Mouse (Mus musculus) G1E (cell line): ENCODE measurements around the gene Gm17087. TPM values are rescaled to one million over a fixed set of nuclear protein-coding genes. Genes with fewer than 3 reads are reported as not detected.

Experiments used
- ATAC-seq: 2 replicates; pipeline ENCODE4 v1.8.0; 2016; ENCODE audit warnings: mild to moderate bottlenecking; ENCODE audit not compliant: insufficient number of reproducible peaks, poor library complexity, low FRiP score, severe bottlenecking; ENCODE audit errors: extremely low read depth
- DNase-seq: peaks from one replicate; pipeline ENCODE4 v3.0.0; 2012; ENCODE audit warnings: low spot score
- H3K27me3 ChIP-seq: 2 replicates; pipeline ENCODE4 v1.6.1; 2012; ENCODE audit warnings: mild to moderate bottlenecking, low read length, inconsistent platforms; ENCODE audit not compliant: insufficient read depth
- H3K36me3 ChIP-seq: replicated peaks from 2 replicates; pipeline ENCODE3; 2012; ENCODE audit warnings: mild to moderate bottlenecking, inconsistent platforms
- H3K4me1 ChIP-seq: 2 replicates; pipeline ENCODE4 v1.6.1; 2012; ENCODE audit warnings: low read depth, low read length, inconsistent platforms, mixed read lengths; ENCODE audit not compliant: insufficient read depth
- H3K4me3 ChIP-seq: 2 replicates; pipeline ENCODE4 v1.5.1; 2012; ENCODE audit warnings: low read depth, mild to moderate bottlenecking, inconsistent platforms, low read length, moderate library complexity, mixed read lengths
- H3K9me3 ChIP-seq: replicated peaks from 2 replicates; pipeline ENCODE4 v1.6.1; 2012; ENCODE audit warnings: inconsistent platforms
- CTCF ChIP-seq: IDR thresholded peaks from 2 replicates; pipeline ENCODE4 v1.5.1; 2012; ENCODE audit warnings: low read depth, low read length, inconsistent platforms, mixed read lengths
- GATA1 ChIP-seq: IDR thresholded peaks from 2 replicates; pipeline ENCODE4 v1.6.1; 2012; ENCODE audit warnings: borderline replicate concordance, low read length, inconsistent platforms, mixed read lengths
- GATA2 ChIP-seq: IDR thresholded peaks from 2 replicates; pipeline ENCODE4 v1.6.1; 2012; ENCODE audit warnings: low read depth, low read length, inconsistent platforms, borderline replicate concordance
- POLR2AphosphoS5 ChIP-seq: IDR thresholded peaks from 2 replicates; pipeline ENCODE4 v1.6.1; 2012; ENCODE audit warnings: low read depth, low read length, inconsistent platforms; ENCODE audit not compliant: insufficient replicate concordance
- TAL1 ChIP-seq: conservative IDR thresholded peaks from 2 replicates; pipeline ENCODE4 v1.6.1; 2012; ENCODE audit warnings: low read depth, low read length, inconsistent platforms, mixed read lengths
- polyA plus RNA-seq: library from polyadenylated mRNA; stranded (reverse); fragments of >175 nt; gene quantifications from 2 replicates; pipeline ENCODE4 v1.2.3, GENCODE M21; 2012
- total RNA-seq, 2 experiments: library from RNA; stranded (forward) in 1 of 2; stranded (reverse) in 1 of 2; fragments of 200-1000 nt in 1 of 2; fragments of >200 nt in 1 of 2; fragmentation: Nextera tagmentation in 1 of 2; gene quantifications; 2 replicates each; pipeline ENCODE4 v1.2.3; 2014 to 2017

The Gm17087 gene
- total and polyA plus RNA-seq, 3 experiments, result not detected

GRCm38 (mm10) chr17:8548733-8549132 is 18.0 kb downstream of the Gm17087 start:
- no peak for DNase-seq
- peaks cover 5% of the 10 kb centered on the region; the same call in 1 of the 2 replicates for H3K9me3 ChIP-seq
- H3K4me3 ChIP-seq, result no peak overlapping the region
- peaks cover 5% of the 10 kb centered on the region; the same call in 1 of the 2 replicates for H3K27me3 ChIP-seq
- H3K36me3 ChIP-seq, result no peaks in the 10 kb centered on the region
- TF ChIP-seq GATA1 (no peak), CTCF (no peak), POLR2AphosphoS5 (no peak), GATA2 (no peak), TAL1 (no peak)
- ATAC-seq, result no peak
- no peaks in the 10 kb centered on the region for H3K4me1 ChIP-seq

- peaks cover 7% of the 10 kb centered on the region for H3K9me3 ChIP-seq
- H3K4me3 ChIP-seq, result no peak overlapping the region
- no peaks in the 10 kb centered on the region for H3K4me1 ChIP-seq
- no peaks in the 10 kb centered on the region for H3K36me3 ChIP-seq
- ATAC-seq (no peak), DNase-seq (no peak)
- peaks cover 5% of the 10 kb centered on the region; the same call in 1 of the 2 replicates for H3K27me3 ChIP-seq
- TF ChIP-seq GATA1, result no peak
- no peak for TF ChIP-seq GATA2
- TF ChIP-seq CTCF, result no peak
- no peak for TF ChIP-seq POLR2AphosphoS5
- no peak for TF ChIP-seq TAL1
Measured at GRCm38 (mm10) chr17:8546366-8546765, 20.4 kb downstream of the Gm17087 start.

- H3K9me3 ChIP-seq, result peaks cover 5% of the 10 kb centered on the region
- ATAC-seq (no peak), DNase-seq (no peak)
- TF ChIP-seq GATA2 (no peak), TAL1 (no peak), POLR2AphosphoS5 (no peak), CTCF (no peak), GATA1 (no peak)
- no peaks in the 10 kb centered on the region for H3K36me3 ChIP-seq
- no peak overlapping the region for H3K4me3 ChIP-seq
- 0 out of 2 replicates have a peak, but pooled peaks cover 2% of the 10 kb centered on the region for H3K27me3 ChIP-seq
- H3K4me1 ChIP-seq, result no peaks in the 10 kb centered on the region
Measured at GRCm38 (mm10) chr17:8541974-8542538, 24.7 kb downstream of the Gm17087 start.

GRCm38 (mm10) chr17:8538102-8538501 is 28.6 kb downstream of the Gm17087 start:
- no peak overlapping the region for H3K4me3 ChIP-seq
- H3K36me3 ChIP-seq, result no peaks in the 10 kb centered on the region
- TF ChIP-seq GATA1 (no peak), TAL1 (no peak), POLR2AphosphoS5 (no peak), CTCF (no peak), GATA2 (no peak)
- no peaks in the 10 kb centered on the region for H3K27me3 ChIP-seq
- no peak for DNase-seq
- H3K4me1 ChIP-seq, result no peaks in the 10 kb centered on the region
- H3K9me3 ChIP-seq, result peaks cover 2% of the 10 kb centered on the region
- no peak for ATAC-seq

GRCm38 (mm10) chr17:8536522-8536921 is 30.2 kb downstream of the Gm17087 start:
- no peaks in the 10 kb centered on the region for H3K36me3 ChIP-seq
- no peaks in the 10 kb centered on the region; the same call in 1 of the 2 replicates for H3K9me3 ChIP-seq
- H3K4me1 ChIP-seq, result no peaks in the 10 kb centered on the region
- H3K27me3 ChIP-seq, result no peaks in the 10 kb centered on the region
- no peak for DNase-seq
- TF ChIP-seq GATA2 (no peak), GATA1 (no peak), POLR2AphosphoS5 (no peak), CTCF (no peak), TAL1 (no peak)
- ATAC-seq, result no peak
- H3K4me3 ChIP-seq, result no peak overlapping the region

- Histone ChIP-seq H3K9me3 (no peaks in the 10 kb centered on the region; the same call in 1 of the 2 replicates), H3K4me1 (no peaks in the 10 kb centered on the region), H3K4me3 (no peak overlapping the region), H3K36me3 (no peaks in the 10 kb centered on the region), H3K27me3 (no peaks in the 10 kb centered on the region)
- no peak for ATAC-seq
- TF ChIP-seq GATA1, result no peak
- no peak for TF ChIP-seq TAL1
- TF ChIP-seq CTCF, result no peak
- TF ChIP-seq GATA2, result no peak
- TF ChIP-seq POLR2AphosphoS5, result no peak
- DNase-seq, result no peak
Measured at GRCm38 (mm10) chr17:8533828-8534227, 32.9 kb downstream of the Gm17087 start.
